Mouse (Mus musculus) hindbrain, postnatal 0 days (tissue): ENCODE measurements around the gene Clcf1. TPM values are rescaled to one million over a fixed set of nuclear protein-coding genes. Genes with fewer than 3 reads are reported as not detected.

ENCODE experiments used
- ATAC-seq: fragments of 200-750 bp; cut with Nextera tagmentation; 2 replicates; pipeline ENCODE4 v1.8.0; 2017; ENCODE audit warnings: mild to moderate bottlenecking, moderate TSS enrichment, moderate library complexity
- DNase-seq: peaks from one replicate; pipeline ENCODE4 v3.0.0-alpha.2; 2015; ENCODE audit warnings: low spot score
- H3K27ac ChIP-seq: fragments of 300-500 bp; sonication (generic); 2 replicates; pipeline ENCODE4 v1.5.1; 2014; ENCODE audit warnings: mild to moderate bottlenecking
- H3K27me3 ChIP-seq: fragments of 300-500 bp; sonication (generic); 2 replicates; pipeline ENCODE4 v1.6.1; 2014; ENCODE audit warnings: low read length, mixed read lengths; ENCODE audit not compliant: insufficient read depth
- H3K36me3 ChIP-seq: fragments of 300-500 bp; sonication (generic); 2 replicates; pipeline ENCODE4 v1.6.1; 2014; ENCODE audit warnings: low read length, mixed read lengths; ENCODE audit not compliant: insufficient read depth
- H3K4me1 ChIP-seq: fragments of 300-500 bp; sonication (generic); 2 replicates; pipeline ENCODE4 v1.6.1; 2014; ENCODE audit warnings: antibody characterized with exemption, low read length, mixed read lengths; ENCODE audit not compliant: insufficient read depth
- H3K4me2 ChIP-seq: fragments of 300-500 bp; sonication (generic); 2 replicates; pipeline ENCODE4 v1.6.1; 2014; ENCODE audit warnings: low read depth, mild to moderate bottlenecking, low read length, moderate library complexity, mixed read lengths
- H3K4me3 ChIP-seq: fragments of 300-500 bp; sonication (generic); 2 replicates; pipeline ENCODE4 v1.5.1; 2014; ENCODE audit warnings: low read length
- H3K9ac ChIP-seq: fragments of 300-500 bp; sonication (generic); replicated peaks from 2 replicates; pipeline ENCODE4 v1.6.1; 2014; ENCODE audit warnings: mild to moderate bottlenecking, low read length, moderate library complexity, mixed read lengths
- H3K9me3 ChIP-seq: fragments of 300-500 bp; sonication (generic); 2 replicates; pipeline ENCODE4 v1.6.1; 2016; ENCODE audit warnings: low read length, mixed read lengths
- CTCF ChIP-seq: IDR thresholded peaks from 2 replicates; pipeline ENCODE4 v1.5.1; 2016; ENCODE audit warnings: antibody characterized with exemption, control low read depth, low read depth
- WGBS: fragments of 180-500 bp; shearing (Covaris S2); extraction: QIAGEN DNeasy Blood & Tissue Kit; methylation state at CpG from one replicate; pipeline ENCODE4 v1.1.7; 2014; 5-methylcytosine and 5-hydroxymethylcytosine counted together
- polyA plus RNA-seq: library from polyadenylated mRNA; unstranded; fragments of >200 nt; fragmentation: Nextera tagmentation; extraction: Ambion mirVana; gene quantifications from 2 replicates; pipeline ENCODE4 v1.2.1, GENCODE M21; 2015
- total RNA-seq: library from RNA; depleted of rRNA; stranded (reverse); fragments of >200 nt; gene quantifications from 2 replicates; pipeline ENCODE4 v1.2.3, GENCODE M21; 2014

The Clcf1 gene
- total and polyA plus RNA-seq, 2 experiments from 2014 or later, result 0.42 to 0.83 TPM

GRCm38 (mm10) chr19:4220957-4221743, 7.1 kb downstream of the Clcf1 start:
- Histone ChIP-seq H3K4me2 (no peak overlapping the region), H3K4me3 (no peak overlapping the region), H3K9me3 (no peaks in the 10 kb centered on the region), H3K36me3 (no peaks in the 10 kb centered on the region), H3K4me1 (peaks cover 15% of the 10 kb centered on the region; the same call in 1 of the 2 replicates), H3K27ac (no peak overlapping the region), H3K9ac (no peak overlapping the region), H3K27me3 (no peaks in the 10 kb centered on the region)
- DNase-seq (peak; percentile 33), ATAC-seq (no peak)
- 33% methylated on average over 14 of the region's 14 CpGs for WGBS
- TF ChIP-seq CTCF, result no peak

GRCm38 (mm10) chr19:4222165-4222564, 8.1 kb downstream of the Clcf1 start:
- H3K27ac ChIP-seq, result no peak overlapping the region
- WGBS, result 50% methylated on average over 11 of the region's 11 CpGs
- H3K4me1 ChIP-seq, result peaks cover 15% of the 10 kb centered on the region; the same call in 1 of the 2 replicates
- no peaks in the 10 kb centered on the region for H3K9me3 ChIP-seq
- no peak for TF ChIP-seq CTCF
- H3K36me3 ChIP-seq, result no peaks in the 10 kb centered on the region
- no peak overlapping the region for H3K4me3 ChIP-seq
- ATAC-seq, result peak; percentile 69; the same call in 1 of the 2 replicates
- DNase-seq, result peak; percentile 38
- no peak overlapping the region for H3K9ac ChIP-seq
- no peaks in the 10 kb centered on the region for H3K27me3 ChIP-seq
- H3K4me2 ChIP-seq, result no peak overlapping the region

DNA sequence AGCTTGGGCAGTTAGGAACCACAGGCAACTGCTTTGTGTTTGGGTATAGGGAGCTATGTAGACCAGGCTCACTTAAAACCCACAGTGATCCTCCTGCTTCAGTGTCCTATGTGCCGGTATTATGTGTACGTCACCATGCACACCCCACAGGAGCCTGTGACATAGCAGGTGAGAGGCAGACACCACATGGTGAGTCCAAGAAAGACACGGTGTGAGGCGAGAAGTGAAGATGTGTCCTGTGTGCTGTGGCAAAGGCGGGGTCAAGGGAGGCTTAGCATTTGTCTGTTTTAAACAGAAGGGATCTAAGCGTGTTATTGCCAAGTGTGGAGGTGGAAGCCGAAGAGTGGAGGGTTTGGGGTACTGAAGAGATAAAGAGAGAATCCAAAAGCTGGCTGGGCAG, 12.7 kb downstream of the Clcf1 start:
- Histone ChIP-seq H3K27me3 (no peaks in the 10 kb centered on the region), H3K9ac (no peak overlapping the region), H3K36me3 (no peaks in the 10 kb centered on the region), H3K4me2 (no peak overlapping the region), H3K9me3 (no peaks in the 10 kb centered on the region), H3K4me3 (no peak overlapping the region), H3K4me1 (no peaks in the 10 kb centered on the region), H3K27ac (no peak overlapping the region)
- 89% methylated on average over 7 of the region's 7 CpGs for WGBS
- DNase-seq (no peak), ATAC-seq (no peak)
- TF ChIP-seq CTCF, result no peak

- DNase-seq (no peak), ATAC-seq (no peak)
- H3K4me2 ChIP-seq, result no peak overlapping the region
- 68% methylated on average over 5 of the region's 5 CpGs for WGBS
- H3K4me3 ChIP-seq, result no peak overlapping the region
- H3K9me3 ChIP-seq, result no peaks in the 10 kb centered on the region
- no peak overlapping the region for H3K9ac ChIP-seq
- no peaks in the 10 kb centered on the region for H3K36me3 ChIP-seq
- peaks cover 4% of the 10 kb centered on the region; the same call in 1 of the 2 replicates for H3K4me1 ChIP-seq
- TF ChIP-seq CTCF, result no peak
- H3K27me3 ChIP-seq, result no peaks in the 10 kb centered on the region
- no peak overlapping the region for H3K27ac ChIP-seq
Measured at GRCm38 (mm10) chr19:4227446-4227845, 13.4 kb downstream of the Clcf1 start.

GRCm38 (mm10) chr19:4227894-4228678, 14.0 kb downstream of the Clcf1 start:
- peak; percentile 22; the same call in 1 of the 2 replicates for ATAC-seq
- no peak overlapping the region for H3K4me2 ChIP-seq
- no peak overlapping the region for H3K9ac ChIP-seq
- 25% methylated on average over 8 of the region's 8 CpGs for WGBS
- peak; percentile 95 for TF ChIP-seq CTCF
- H3K27ac ChIP-seq, result no peak overlapping the region
- H3K9me3 ChIP-seq, result no peaks in the 10 kb centered on the region
- H3K36me3 ChIP-seq, result no peaks in the 10 kb centered on the region
- no peak overlapping the region for H3K4me3 ChIP-seq
- peaks cover 6% of the 10 kb centered on the region; the same call in 1 of the 2 replicates for H3K4me1 ChIP-seq
- no peaks in the 10 kb centered on the region for H3K27me3 ChIP-seq
- DNase-seq, result peak; percentile 89

DNA sequence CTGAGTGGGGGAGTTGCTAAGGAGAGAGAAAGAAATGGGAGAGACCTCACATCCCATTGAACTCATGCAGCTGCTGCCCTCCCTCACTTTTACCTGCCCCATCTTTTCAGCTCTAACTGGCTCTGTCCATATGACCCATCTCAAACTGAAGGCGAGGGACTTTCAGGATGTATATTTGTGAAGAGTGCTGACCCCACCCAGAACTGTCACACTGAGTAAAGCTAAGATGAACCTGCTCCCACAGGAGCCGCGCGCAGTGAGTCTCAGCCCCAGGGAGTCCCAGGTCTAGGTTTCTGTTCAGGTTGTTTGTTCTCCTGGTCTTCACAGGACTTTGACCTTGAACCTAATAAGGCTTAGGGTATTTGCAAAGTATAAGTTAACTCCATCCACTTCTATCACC, 14.9 kb downstream of the Clcf1 start:
- 83% methylated on average over 4 of the region's 4 CpGs for WGBS
- Histone ChIP-seq H3K27me3 (no peaks in the 10 kb centered on the region), H3K4me1 (peaks cover 6% of the 10 kb centered on the region; the same call in 1 of the 2 replicates), H3K9me3 (no peaks in the 10 kb centered on the region), H3K4me3 (no peak overlapping the region), H3K9ac (no peak overlapping the region), H3K36me3 (no peaks in the 10 kb centered on the region), H3K27ac (no peak overlapping the region), H3K4me2 (no peak overlapping the region)
- ATAC-seq, result no peak
- TF ChIP-seq CTCF, result no peak
- no peak for DNase-seq
